18 mouse cellular contexts compared by ENCODE assay signal in the genomic region with DNA sequence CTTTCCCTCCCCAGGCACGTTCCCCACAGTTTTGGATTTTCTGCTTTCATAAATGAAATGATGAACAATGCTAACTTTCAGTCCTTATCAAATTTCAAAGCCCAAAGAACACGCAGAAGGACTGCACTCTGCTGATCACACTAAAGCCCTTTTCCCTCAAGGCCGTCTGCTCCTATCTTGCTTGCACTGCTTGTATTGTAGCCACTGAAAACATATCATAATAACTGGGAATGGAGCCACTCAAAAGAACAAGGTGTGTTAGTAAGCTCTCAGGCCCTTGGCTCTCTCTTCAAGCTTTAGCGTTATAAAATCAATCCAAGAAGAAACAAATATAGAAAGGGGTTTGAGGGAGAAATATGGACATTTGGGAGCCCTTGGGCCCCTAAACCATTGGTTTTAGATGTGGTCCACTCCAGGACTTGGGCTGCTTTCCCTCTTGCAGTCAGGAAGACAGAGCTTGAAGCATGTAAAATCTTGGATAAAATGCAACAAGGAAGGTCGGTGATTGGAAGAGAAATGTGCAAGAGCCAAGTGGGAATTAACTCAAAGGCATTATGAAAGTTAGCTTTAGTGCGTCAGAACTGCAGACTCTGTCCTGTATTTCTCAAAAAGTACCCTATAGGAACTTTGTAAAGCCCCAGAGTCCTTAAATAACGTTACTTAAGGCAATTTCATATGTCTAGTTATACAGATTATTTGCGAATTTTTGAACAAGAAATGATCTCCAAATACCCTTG. TPM values are rescaled to one million over a fixed set of nuclear protein-coding genes. Genes with fewer than 3 reads are reported as not detected.
A peak's percentile ranks its signal among the peaks of the same experiment; 100 is the strongest.
DNase-seq lines count a peak whose midpoint lies in the region; ATAC-seq lines count a peak whose summit lies in the region.
"Had no signal": no experiment of that assay in that cellular context is flagged by ENCODE, and none has a peak within 500 bp of the region (broad histone marks: within the 10 kb centered on the region; RNA-seq: fewer than 3 reads in every experiment).

No protein-coding gene starts in this region.

- H3K9ac ChIP-seq in heart, embryonic 16.5 days (ENCODE audit: low read length): no peak overlapping the region
- H3K9ac ChIP-seq in heart, embryonic 12.5 days: no peak overlapping the region
- H3K9ac ChIP-seq: forebrain, embryonic 12.5 days; hindbrain, embryonic 13.5 days; neural tube, embryonic 15.5 days had no signal

- H3K27ac ChIP-seq in heart, embryonic 16.5 days (ENCODE audit: low read length): peak overlapping the region; percentile 2; the same call in 1 of the 2 replicates
- H3K27ac ChIP-seq in heart, embryonic 12.5 days (ENCODE audit: poor library complexity, severe bottlenecking): no peak overlapping the region
- H3K27ac ChIP-seq: forebrain, embryonic 12.5 days; hindbrain, embryonic 13.5 days; left cerebral cortex, adult 2 months; neural tube, embryonic 15.5 days had no signal

- no peak overlapping the region for H3K4me3 ChIP-seq in heart, embryonic 16.5 days (ENCODE audit: low read length)
- H3K4me3 ChIP-seq in heart, embryonic 12.5 days: no peak overlapping the region
- H3K4me3 ChIP-seq: forebrain, embryonic 12.5 days; hindbrain, embryonic 13.5 days; left cerebral cortex, adult 2 months; megakaryocyte, embryonic 14.5 days; neural tube, embryonic 15.5 days had no signal

- no peaks in the 10 kb centered on the region for H3K27me3 ChIP-seq in heart, embryonic 16.5 days (ENCODE audit: control insufficient read depth, insufficient read depth, low read length)
- H3K27me3 ChIP-seq in heart, embryonic 12.5 days (replicated peaks): no peaks in the 10 kb centered on the region
- H3K27me3 ChIP-seq: forebrain, embryonic 12.5 days; hindbrain, embryonic 13.5 days; neural tube, embryonic 15.5 days had no signal

- DNase-seq in adrenal gland, adult 2 months: peak; percentile 13
- DNase-seq in adrenal gland, adult 8-10 months: no peak
- peak; percentile 14 for DNase-seq in NIH3T3 (ENCODE audit: low read depth)
- peak; percentile 93 for DNase-seq in fat pad, adult 2 months (ENCODE audit: extremely low read depth, low read depth, low spot score)
- no peak for DNase-seq in neural tube, embryonic 10.5 days (ENCODE audit: extremely low spot score, low spot score)
- DNase-seq: cerebellum, adult 9-11 months; liver; lung, adult 18-20 months; right cerebral cortex, adult 18-20 months had no signal

- WGBS in heart, embryonic 16.5 days: 54% methylated on average over 8 of the region's 8 CpGs
- WGBS in heart, embryonic 12.5 days: 63% methylated on average over 8 of the region's 8 CpGs

- no peaks in the 10 kb centered on the region for H3K36me3 ChIP-seq in heart, embryonic 16.5 days (ENCODE audit: control insufficient read depth, insufficient read depth)
- H3K36me3 ChIP-seq in heart, embryonic 12.5 days: no peaks in the 10 kb centered on the region
- H3K36me3 ChIP-seq: forebrain, embryonic 12.5 days; hindbrain, embryonic 13.5 days; neural tube, embryonic 15.5 days had no signal

- H3K4me1 ChIP-seq in heart, embryonic 16.5 days (ENCODE audit: control insufficient read depth, insufficient read depth, low read length): peaks cover 6% of the 10 kb centered on the region
- H3K4me1 ChIP-seq in heart, embryonic 12.5 days (replicated peaks): 0 out of 2 replicates have a peak, but pooled peaks cover 10% of the 10 kb centered on the region
- H3K4me1 ChIP-seq: forebrain, embryonic 12.5 days; hindbrain, embryonic 13.5 days; neural tube, embryonic 15.5 days had no signal

- H3K4me2 ChIP-seq in heart, embryonic 16.5 days (ENCODE audit: low read depth, low read length): no peak overlapping the region
- H3K4me2 ChIP-seq in heart, embryonic 12.5 days: no peak overlapping the region
- H3K4me2 ChIP-seq: forebrain, embryonic 12.5 days; hindbrain, embryonic 13.5 days; neural tube, embryonic 15.5 days had no signal

- ATAC-seq in heart, embryonic 16.5 days (replicated peaks; ENCODE audit: extremely low read depth, insufficient read depth, low FRiP score): no peak
- ATAC-seq in heart, embryonic 12.5 days (ENCODE audit: insufficient number of reproducible peaks, low FRiP score): no peak
- no peak for ATAC-seq in granulocyte monocyte progenitor cell, adult 5-6 weeks (replicated peaks; ENCODE audit: poor library complexity, severe bottlenecking)
- ATAC-seq: intestine, embryonic 16.5 days had no signal

- no peaks in the 10 kb centered on the region for H3K9me3 ChIP-seq in heart, embryonic 16.5 days (replicated peaks; ENCODE audit: control insufficient read depth, low read length)
- no peaks in the 10 kb centered on the region for H3K9me3 ChIP-seq in heart, embryonic 12.5 days (replicated peaks)
- H3K9me3 ChIP-seq: forebrain, embryonic 12.5 days; hindbrain, embryonic 13.5 days; megakaryocyte, embryonic 14.5 days; neural tube, embryonic 15.5 days had no signal

RNA-seq across cellular contexts. Expression of a gene that starts 48.3 kb away (rescaled TPM):
- 100 to 1,000 TPM in 1 of 2 experiments, 10 to 100 TPM in 1; 87.3 to 125 TPM for total RNA-seq in adrenal gland, adult 2 months (2021)
- polyA plus RNA-seq in adrenal gland, adult 2 months (2012; rRNA removed): 300 and 469 TPM in 2 replicates
- total RNA-seq in adrenal gland, adult 8-10 months (2022): 10 to 100 TPM; 54.6 to 97.9 (median 82.9) TPM
- 25.9 and 27.8 TPM in 2 replicates for polyA plus RNA-seq in heart, embryonic 16.5 days (2015; fragmentation: Nextera tagmentation; extraction: Ambion mirVana)
- polyA plus RNA-seq in heart, embryonic 12.5 days (2016; fragmentation: Nextera tagmentation; extraction: Ambion mirVana): 30.2 and 31.2 TPM in 2 replicates
- total RNA-seq in granulocyte monocyte progenitor cell, adult 5-6 weeks (2014; fragmentation: Nextera tagmentation): 21.5 and 23.1 TPM in 2 replicates
- 18.1 and 18.9 TPM in 2 replicates for total RNA-seq in granulocyte monocyte progenitor cell, adult 5-6 weeks (2017)

RNA-seq across cellular contexts. Expression of a gene that starts 48.5 kb away (rescaled TPM):
- 10 to 100 TPM; 27.9 to 33.3 TPM for total RNA-seq in adrenal gland, adult 2 months (2021)
- polyA plus RNA-seq in adrenal gland, adult 2 months (2012; rRNA removed): 12.7 and 13.4 TPM in 2 replicates
- 10 to 100 TPM; 21.9 to 43.3 (median 26.8) TPM for total RNA-seq in adrenal gland, adult 8-10 months (2022)
- polyA plus RNA-seq in heart, embryonic 16.5 days (2015; fragmentation: Nextera tagmentation; extraction: Ambion mirVana): 8.5 and 11.2 TPM in 2 replicates
- 10.5 and 11.0 TPM in 2 replicates for polyA plus RNA-seq in heart, embryonic 12.5 days (2016; fragmentation: Nextera tagmentation; extraction: Ambion mirVana)
- total RNA-seq in granulocyte monocyte progenitor cell, adult 5-6 weeks (2014; fragmentation: Nextera tagmentation): 0.34 and 2.4 TPM in 2 replicates
- 0.78 and 1.1 TPM in 2 replicates for total RNA-seq in granulocyte monocyte progenitor cell, adult 5-6 weeks (2017)

Comparison
In these comparisons a context has a peak if more than half of its experiments do, and no peak if none do; other contexts are left out.
1. DNase-seq: peak in adrenal gland, adult 2 months (single experiment), NIH3T3 (single experiment) and fat pad, adult 2 months (single experiment); none in adrenal gland, adult 8-10 months (single experiment) and neural tube, embryonic 10.5 days (single experiment).
2. RNA of a gene that starts 48.5 kb away (total RNA-seq): 27.9 to 33.3 TPM in adrenal gland, adult 2 months and 21.9 to 43.3 TPM in adrenal gland, adult 8-10 months; 0.34 to 2.4 TPM in granulocyte monocyte progenitor cell, adult 5-6 weeks; every median in the first group is over 4 times any median in the second.